Mouse (Mus musculus) right cerebral cortex, postnatal 4 days (tissue): ENCODE measurements around the gene Ccdc96.

Experiments used
- DNase-seq: peaks from one replicate; pipeline ENCODE4 v3.0.0-alpha.2; 2022

The Ccdc96 gene

DNA sequence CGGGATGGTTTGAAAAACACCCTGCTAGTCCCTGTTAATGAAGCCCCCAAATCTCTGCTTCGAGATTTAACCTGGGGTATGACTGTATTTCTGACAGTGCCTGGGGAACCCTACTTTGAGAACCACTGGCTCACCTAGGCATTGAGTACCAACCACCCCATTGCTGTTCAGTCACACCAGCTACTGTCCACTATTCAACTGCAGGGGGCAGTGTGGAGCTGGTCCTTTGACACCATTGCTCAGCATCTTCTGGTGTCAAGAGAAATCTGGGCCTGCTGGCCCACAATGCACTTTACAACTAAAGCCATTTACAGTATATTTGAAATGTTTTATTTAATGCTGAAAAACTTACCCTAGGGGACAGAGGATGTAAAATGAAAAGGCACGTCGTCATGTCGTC lies 10.1 kb upstream of the Ccdc96 start:
- peak; percentile 63 for DNase-seq

DNA sequence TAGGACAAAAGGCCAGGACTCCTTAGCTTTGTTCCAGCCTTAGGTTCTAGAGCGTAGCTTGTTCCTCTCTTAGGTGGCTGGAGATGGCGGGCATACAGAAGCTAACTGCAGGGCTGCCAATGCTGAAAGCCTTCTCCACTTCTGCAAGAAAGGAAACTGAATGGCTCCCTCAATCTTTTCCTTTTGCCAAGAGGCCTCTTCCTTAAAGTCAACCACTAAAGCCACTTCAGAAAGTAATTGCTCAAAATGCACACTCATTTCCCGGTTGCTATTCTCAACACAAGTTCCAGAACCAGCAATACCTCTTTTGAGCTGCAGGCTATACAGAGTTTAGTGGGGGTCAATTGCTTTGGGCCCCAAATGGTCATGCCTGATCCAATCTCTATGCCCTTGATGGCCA lies 6.9 kb upstream of the Ccdc96 start:
- no peak for DNase-seq

DNA sequence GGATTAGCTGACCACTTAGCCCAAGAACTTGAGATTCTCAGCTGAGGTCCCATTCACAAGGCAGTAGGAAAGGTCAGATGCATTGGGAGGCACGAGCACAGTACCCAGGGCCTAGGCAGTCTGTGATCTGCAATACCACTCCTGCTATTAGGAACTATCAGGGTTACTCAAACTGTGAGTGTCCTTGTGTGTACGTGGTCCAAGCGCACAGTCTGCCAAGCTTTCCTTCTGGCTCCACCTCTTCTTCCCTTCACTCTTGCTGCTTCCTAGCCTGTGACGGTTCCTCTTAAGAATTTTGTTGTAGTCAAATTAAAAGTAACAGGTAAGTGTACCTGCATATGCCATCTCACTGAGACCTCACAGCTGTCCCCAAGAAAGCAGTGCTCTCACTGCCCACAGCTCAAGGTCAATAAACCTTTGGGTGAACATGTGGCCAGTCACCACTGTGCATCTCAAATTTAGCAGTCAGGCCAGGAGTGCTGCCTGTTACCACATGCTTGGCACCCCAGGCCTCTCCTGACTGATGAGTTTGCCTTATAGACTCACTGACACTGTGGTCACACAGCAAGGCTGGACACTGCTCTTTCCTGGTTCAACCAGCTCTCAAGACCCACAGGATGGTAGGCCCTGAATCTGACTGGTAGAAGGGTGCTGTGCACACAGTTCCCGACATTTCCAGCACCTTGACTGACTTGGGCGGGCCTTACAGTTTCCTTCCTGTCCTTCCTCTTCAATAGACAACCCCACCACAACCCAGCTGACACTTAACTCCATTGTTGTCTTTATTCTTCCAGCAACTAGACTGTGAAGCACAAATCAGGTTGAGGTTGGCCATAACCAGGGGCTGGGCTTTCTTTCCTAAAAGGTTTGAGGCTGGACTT lies 5.6 kb upstream of the Ccdc96 start:
- no peak for DNase-seq

DNA sequence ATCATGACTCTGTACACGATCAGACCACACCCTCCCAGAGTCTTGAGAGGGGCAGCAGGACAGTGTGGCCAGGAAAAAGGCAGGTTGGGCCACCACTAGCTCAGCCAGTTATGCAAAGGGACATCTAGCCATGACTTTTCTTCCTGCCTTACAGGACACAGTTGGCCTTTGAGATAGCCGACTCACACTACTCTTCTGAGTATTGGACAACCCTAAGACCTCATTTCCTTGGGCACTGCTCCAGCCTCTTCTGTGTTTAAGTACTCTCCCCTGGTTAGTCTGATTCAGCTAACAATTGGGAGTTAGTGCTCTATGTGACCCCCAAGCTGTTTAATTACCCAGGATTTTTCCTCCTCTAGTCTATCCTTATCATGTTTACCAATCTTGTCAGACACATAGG lies 4.7 kb upstream of the Ccdc96 start:
- DNase-seq = no peak

DNA sequence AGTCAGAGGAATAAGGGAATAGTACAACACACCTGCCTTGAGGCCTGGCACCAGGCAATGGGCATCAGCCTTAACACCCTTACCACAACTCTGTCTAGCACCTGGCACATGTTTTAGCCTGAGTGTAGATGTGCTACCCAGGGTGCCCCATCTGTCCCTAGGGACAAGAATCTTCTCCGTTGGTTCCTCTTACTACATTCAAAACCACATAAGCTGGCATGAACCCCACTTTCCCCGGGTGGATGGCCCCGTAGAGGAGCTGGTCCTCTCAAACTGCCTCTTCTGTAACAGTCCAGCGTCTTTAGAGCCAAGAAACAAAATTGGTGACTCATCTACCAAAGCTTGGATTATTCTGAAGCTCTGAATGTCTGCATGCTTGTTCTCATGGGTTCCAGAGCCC lies 4.0 kb upstream of the Ccdc96 start:
- no peak for DNase-seq

DNA sequence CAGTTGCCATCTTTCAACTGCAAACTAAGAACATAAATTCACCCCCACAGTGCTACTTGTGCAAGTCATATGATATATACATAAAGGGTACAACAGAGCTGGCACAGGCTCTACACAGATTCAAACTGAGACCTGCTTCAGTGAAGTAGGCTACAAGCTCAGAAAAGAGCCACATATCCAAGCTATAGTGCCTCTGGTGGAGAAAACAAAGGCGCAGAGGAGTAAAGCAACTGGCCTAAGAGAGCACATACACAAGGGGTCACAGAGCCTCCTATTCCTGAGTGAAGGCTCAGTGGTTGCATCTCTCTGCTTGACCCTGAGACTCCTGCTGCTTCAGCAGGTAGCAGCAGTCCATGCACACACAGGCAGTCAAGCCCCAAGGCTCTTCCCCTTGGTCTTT lies 3.3 kb upstream of the Ccdc96 start:
- DNase-seq = no peak

DNA sequence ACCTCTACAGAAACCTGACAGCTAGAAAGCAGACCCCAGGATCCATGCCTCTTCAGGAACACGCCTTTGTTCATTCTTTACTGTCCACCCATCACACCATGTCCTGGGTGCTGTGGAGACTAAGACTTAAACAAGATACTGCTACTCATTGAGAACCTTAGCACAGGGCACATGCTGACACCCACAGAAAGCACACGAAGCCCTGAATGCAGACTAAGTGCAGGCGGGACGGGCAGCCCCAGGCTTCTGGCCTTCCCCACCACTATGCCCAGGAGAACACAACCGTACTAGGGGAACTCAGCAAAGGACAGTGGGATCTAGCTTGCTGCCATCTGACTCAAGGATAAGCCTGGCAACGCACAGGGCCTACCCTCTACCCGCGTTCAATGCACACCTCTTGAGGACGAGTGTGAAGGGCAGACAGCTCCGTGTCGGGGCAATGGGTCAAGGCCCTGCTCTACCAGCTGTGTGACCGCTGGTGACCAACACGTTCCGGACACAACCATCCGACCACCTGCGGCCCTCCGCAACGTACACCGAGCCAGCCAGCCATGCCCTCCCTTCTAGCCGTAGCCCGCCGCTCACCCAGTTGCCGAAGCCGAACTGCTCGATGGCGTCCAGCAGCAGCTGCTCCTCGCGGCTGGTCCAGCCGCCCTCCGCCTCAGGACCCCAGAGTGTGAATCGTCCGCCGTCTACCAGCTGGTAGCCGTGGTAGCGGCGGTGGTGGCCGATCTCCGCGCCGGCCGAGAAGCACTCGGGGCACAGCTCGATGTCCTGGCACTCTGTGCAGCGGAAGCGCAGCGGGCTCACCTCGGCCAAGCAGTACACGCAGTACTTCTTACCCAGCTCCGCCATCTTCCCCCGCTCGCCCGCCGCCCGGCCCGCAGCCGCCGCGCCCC lies 936 bp upstream of the Ccdc96 start:
- DNase-seq = peak; percentile 53

DNA sequence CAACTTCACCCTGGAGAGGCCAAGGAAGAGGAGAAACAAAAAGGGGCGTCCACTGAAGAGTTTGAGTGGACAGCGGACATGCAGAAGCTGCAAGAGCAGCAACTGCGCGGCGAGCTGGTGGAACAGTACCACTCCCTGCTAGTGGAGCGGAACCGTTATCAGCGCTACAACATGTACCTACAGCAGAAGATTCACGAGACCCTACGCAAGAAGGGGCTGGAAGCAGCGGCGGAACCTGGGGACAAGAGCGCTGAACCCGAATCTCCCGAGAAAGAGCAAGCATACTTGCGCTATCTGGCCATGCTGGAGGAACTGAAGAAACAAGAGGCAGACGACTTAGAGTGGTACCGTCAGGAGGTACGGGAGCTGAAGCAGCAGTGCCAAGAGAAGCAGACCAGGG lies 918 bp downstream of the Ccdc96 start:
- no peak for DNase-seq

DNA sequence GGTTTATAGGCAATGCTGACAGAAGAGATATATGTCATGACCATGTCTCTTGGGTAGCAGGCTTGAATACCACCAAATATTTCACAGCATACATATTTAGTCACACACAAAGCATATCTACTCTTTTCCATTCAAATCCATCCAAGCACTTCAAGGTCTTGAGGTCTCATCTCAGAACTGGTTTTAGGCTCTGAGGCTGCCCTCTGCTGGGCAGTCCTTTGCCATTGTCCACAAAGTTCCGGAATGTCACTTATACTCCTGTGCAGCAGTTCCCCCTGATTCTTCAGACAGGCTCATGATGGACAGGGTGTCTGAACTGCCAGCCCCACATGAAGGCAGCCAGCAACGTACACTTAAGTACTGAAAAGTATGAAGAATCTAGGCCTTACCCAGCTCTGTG lies 4.8 kb downstream of the Ccdc96 start:
- DNase-seq = peak; percentile 22

DNA sequence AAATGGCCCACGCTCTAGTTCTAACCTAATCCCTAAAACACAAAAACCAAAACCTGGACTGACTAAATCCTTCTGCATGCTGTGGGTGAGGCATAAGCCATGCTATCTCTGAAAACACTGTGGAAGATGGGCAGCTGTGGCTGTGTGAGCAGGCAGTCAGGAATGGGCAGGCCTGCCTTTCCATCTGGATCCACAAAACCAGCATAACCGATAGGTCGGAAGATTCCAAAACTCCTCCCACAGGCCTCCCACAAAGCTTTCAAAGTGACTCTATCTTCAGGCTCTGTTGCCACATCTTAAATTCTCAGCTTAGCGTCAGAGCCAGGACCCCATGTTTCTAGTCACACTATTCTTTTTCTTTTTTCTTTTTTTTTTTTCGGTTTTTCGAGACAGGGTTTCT lies 9.5 kb downstream of the Ccdc96 start:
- DNase-seq = no peak

DNA sequence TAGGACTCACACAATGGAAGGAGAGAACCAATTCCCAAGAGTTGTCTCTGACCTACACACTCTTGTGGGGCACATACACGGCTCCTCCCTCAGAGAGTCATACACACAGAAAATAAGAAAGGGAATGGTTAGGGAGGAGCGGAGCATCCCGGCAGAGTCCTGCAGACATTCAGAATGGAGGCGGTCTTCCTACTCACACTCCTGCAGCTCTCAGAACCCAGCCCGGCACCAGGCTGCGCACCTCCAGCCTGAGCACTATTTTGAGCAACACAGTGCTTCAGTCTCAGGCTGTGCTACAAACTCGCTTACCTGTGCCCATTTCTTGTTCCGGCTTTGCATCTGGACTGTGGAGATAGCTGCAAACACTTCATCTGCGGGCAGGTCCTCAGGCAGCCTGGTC lies 10.3 kb downstream of the Ccdc96 start:
- no peak for DNase-seq

DNA sequence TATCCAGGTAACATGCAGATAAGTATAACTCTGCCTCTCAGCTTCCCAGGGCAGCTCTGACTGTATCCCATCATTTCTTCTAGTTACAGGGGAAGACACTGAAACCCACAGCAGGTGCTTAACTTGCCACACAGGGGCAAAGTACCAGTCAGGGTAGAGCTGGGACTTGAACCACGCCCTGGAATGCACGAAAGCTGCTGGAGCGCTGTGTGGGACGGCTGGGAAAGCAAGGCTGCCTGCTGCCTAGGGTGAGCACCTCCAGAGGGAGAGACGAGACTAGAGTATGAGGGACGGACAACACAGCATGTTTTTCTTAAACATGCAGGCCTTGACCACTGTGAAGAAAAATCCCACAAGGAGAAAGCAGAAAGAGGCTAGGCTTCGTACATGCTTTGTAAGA lies 20.8 kb downstream of the Ccdc96 start:
- DNase-seq = no peak

DNA sequence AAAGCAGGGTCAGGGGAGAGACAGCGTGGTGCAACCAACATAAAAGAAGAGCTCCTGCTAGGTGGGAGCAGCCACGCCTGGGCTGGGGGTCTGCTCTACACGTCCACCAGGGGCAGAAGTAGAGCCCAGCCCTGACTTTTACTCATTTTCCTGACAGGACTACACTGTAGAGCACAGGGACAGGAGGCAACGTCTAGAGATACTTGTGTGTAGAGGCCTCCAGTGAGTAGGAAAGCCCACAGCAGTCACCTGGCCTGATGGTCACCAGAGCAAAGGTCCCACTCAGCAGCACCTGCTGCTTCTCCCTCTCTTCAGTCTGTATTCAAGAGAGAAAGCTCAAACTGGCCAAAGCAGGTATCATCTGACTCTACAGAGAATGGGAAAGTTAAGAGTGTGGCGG lies 21.3 kb downstream of the Ccdc96 start:
- DNase-seq = no peak

DNA sequence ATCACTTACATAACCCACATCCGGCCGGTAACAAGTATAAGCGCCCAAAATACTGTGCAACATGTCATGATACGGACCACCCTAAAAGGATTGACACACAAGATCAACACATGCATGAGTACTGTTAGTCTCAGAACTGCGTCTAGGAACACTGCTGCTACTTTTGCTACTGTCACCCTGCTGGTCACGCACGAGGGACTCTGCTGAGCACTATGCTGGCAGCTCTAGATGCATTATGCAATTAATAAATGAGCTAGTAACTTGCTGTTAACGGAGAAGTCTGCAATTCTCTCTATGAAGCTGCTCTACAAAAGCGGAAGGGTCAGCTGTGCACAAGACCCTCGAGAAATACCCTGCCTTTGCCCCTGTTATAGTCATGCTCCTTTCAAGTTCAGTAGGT lies 24.0 kb downstream of the Ccdc96 start:
- no peak for DNase-seq

DNA sequence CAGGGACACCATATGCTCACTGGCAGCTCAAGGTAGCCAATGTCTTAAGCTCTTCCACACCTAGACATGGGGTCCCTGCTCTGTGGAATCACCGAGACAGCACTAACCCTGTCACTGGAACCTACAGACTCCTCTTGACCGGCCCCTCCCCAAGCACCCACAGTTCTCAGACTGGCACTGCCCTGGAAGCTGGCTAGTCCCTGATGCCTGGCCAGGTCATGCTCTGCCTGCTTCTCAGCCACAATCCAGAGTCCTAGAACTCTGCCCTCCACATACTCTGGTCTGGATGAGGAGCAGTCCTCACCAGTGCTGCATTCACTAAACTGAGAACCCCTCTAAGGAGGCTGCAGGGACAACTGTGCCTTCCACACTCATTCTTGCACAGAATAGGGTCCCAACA lies 26.6 kb downstream of the Ccdc96 start:
- no peak for DNase-seq

DNA sequence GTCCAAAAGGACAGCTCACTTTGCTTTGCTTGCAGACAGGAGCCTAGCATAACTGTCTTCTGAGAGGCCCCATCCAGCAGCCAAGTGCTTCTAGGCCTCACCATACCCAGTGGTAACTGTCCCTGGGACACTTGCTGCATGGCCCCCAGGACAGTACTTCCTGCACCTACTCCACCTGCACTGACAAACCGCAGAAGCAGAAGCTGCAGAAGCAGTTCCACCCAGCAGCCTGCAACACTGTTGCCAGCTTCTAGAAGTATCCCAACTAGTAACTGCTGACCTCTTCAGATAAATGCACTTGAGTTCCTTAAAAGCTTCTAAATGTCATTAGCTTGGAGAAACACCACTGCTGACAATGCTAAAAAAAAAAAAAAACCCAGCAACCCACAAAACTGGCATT lies 30.7 kb downstream of the Ccdc96 start:
- no peak for DNase-seq

DNA sequence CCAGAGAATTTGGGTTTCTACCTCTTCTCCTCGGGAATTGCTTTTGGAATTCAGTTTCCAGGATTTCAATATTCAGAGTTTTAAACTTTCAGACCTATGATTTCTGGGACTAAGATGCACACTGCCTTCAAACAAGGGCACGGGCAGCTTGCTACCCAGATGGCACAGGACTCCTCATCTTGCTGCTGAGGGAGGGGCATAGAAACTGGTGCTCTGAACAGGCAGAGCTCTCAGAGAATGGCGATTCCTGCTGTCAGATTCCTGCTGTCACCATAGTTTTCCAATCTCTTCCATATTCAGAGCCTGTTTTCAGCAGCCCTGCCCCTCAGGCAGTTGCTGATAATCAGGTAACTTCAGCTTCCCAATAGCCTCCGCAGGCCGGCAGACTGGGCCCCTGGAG lies 31.2 kb downstream of the Ccdc96 start:
- no peak for DNase-seq

DNA sequence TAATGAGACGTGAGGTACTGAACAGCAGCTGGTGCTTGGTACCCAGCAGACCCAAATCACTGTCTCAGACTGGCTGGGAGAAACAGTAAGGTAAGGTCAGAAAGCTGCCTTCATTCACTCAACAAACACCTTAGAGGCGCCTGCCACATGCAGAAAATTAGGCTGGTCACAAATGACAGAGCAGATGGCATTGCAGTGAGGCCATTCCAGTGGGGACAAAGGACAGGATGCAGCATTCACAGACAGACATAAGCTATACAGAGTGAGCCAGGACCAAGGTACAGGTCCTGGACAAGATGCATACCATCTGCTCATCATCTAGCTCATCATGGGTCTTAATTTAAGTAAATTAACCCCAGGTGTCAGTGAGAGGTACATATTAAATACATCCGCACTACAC lies 33.2 kb downstream of the Ccdc96 start:
- DNase-seq = no peak

DNA sequence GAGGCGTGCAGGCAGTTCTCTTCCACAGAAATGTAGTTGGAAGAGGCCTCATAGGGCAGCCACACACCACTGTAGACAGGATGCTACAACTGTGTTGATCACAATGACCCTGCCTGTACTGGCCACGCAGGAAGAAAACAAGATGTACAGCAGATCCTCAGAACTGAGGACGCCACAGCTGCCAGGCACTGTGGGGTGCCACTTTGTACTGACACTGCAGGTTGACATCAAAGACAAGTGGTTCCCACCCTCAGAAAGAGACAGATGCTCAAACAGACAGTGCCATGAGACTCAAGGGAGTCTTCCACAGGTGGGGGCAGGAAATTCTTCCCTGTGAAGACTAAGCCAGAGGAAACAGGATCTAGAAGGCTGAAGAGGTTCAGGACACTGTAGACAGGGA lies 35.4 kb downstream of the Ccdc96 start:
- no peak for DNase-seq

DNA sequence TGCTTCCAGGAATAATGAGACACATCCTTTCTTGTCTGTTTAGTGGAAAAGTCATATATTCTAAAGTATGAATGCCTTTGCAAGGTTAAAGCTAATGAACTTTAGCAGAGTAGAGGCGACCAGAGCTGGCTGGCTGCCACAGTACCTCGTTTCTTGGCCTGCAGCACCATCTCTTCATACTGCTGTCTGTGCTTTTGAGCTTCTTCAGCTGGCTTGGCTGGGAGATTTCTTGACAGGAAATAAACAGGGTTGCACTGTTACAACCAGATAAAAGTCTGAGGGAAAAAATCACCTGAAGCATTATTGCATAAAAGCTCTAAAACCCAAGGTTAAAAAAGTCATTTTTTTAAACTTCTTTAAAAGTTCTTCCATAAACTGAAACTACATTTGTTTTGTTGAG lies 38.4 kb downstream of the Ccdc96 start:
- DNase-seq = no peak

DNA sequence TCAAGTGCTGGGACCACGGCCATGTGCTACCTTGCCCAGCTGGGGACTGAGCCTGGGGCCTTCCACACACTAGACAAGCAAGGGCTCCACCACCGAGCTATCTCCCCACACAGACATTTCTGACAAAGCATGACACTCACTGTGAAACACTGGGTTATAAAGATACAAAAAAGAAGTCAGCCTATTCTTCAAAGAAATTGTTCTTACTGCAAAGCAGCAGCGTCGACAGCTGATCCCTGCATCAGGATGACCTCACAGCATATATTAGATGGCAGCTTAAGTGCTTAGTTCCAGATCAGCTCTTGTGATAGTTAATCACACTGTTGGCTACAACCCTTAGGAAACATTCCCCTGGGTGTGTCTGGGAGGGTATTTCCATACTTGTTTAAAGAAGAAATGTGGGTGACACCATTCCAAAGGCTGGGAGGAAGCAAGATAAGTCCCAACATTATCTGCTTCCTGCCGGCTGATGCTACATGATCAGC lies 38.9 kb downstream of the Ccdc96 start:
- no peak for DNase-seq

DNA sequence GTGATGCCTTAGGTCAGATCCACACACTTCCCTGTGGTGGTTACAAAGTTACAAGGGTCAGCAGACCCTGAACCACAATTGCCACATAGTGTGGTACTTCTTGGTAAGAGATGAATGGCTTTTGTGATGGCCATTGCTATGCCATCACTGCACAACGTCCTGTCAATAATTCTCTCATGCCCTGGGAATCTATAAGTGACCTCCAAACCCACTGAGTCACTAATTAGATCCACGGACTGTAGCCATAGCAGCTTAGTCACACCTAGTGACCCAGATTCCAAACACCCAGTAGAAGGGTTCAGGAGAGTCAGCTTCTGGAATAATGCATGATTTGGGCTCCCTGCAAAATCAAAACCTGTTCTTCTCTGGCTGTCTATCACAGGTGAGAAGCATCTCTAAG lies 40.8 kb downstream of the Ccdc96 start:
- no peak for DNase-seq

DNA sequence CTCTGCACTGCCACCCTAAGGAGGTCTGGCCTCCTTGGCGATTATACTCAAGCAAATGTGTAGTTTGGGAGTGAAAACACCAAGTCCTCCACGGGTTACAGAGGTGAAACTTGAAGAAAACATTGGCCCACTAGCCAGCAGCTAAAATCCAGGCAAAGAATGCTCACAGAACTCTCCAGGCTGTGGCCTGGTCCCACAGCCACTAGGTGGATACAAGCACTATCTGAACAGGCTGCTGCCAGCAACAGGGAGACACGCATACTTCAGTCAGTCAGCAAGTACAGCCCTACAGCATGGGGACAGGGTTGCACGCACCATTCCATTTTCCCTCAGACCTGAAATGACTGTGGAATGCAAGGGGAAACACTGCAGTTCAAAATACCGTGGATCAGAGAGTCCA lies 41.9 kb downstream of the Ccdc96 start:
- no peak for DNase-seq

DNA sequence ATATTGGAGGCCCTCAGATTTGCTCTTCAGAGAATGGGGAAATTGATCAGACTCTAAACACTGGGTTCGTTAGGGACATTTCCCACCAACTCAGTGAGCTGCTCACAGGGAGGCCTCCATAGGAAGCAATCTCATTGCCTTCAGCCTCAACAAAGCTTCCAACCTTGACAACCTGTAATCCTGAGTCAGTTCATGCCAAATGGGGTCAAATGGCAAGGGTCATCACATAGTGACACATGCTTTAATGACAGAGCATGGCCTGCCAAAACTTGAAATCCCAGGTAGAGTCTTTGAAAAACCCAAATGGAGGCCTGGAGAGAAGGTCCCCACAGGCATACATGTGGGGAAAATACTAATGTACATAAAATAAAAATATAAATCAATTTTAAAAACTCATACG lies 42.5 kb downstream of the Ccdc96 start:
- no peak for DNase-seq
